Comparison of ENCODE assay signal across 8 mouse cellular contexts in the genomic region with DNA sequence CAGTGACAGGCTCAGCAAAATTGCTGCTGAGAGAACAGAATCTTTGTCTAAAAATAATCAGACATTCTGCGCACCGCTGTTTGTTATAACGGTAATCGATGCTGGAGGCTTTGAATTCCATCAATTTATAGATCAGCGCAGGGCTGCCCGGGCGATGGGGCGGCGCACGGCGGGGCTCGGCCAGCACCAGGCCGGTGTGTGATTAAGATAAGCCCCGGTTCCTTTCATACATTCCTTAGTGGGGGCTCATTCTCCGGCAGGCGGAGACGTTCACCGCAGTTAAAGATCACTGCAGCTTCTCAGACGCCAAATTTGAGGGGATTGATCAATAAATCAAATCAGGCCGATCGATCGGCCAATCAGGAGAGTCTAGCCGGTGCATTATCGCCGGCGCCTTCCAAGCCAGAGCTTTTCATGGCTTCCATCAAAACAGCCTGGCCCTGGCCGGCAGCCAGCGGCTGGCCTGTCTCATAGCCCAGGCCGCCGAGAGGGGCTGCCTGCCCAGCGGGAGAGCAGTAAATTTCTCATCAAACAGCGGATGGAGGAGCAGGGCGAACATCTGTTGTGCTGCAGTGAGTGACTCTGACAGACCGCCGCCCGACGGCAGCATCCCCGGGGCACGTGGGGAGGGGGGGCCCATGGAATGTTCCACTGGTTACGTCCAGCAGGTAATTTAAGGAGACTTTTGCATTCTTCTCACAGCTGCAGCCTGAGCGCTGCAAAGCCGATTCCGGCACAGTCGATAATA.
DNase-seq lines count a peak whose midpoint lies in the region; ATAC-seq and TF ChIP-seq lines count a peak whose summit lies in the region.

No protein-coding gene starts in this region.

- H3K36me3 ChIP-seq in heart, embryonic 12.5 days = no peaks in the 10 kb centered on the region
- no peaks in the 10 kb centered on the region for H3K36me3 ChIP-seq in kidney, embryonic 16.5 days (ENCODE audit: insufficient read depth, low read length)
- no peaks in the 10 kb centered on the region for H3K36me3 ChIP-seq in stomach, embryonic 14.5 days (ENCODE audit: control insufficient read depth, insufficient read depth, low read length)

- peak overlapping the region; percentile 28 for H3K9ac ChIP-seq in heart, embryonic 12.5 days
- peak overlapping the region; percentile 30 for H3K9ac ChIP-seq in kidney, embryonic 16.5 days (replicated peaks; ENCODE audit: low read length)
- H3K9ac ChIP-seq in stomach, embryonic 14.5 days (replicated peaks; ENCODE audit: low read depth, low read length) = no peak overlapping the region

- H3K9me3 ChIP-seq in heart, embryonic 12.5 days (replicated peaks) = no peaks in the 10 kb centered on the region
- no peaks in the 10 kb centered on the region for H3K9me3 ChIP-seq in kidney, embryonic 16.5 days (ENCODE audit: low read length)
- no peaks in the 10 kb centered on the region for H3K9me3 ChIP-seq in stomach, embryonic 14.5 days (ENCODE audit: control insufficient read depth, low read depth, low read length)

- H3K27ac ChIP-seq in heart, embryonic 12.5 days (ENCODE audit: poor library complexity, severe bottlenecking) = peak overlapping the region; percentile 58
- peak overlapping the region; percentile 32; the same call in 1 of the 2 replicates for H3K27ac ChIP-seq in kidney, embryonic 16.5 days (ENCODE audit: low read length)
- H3K27ac ChIP-seq in stomach, embryonic 14.5 days (ENCODE audit: low read length) = peak overlapping the region; percentile 59

- H3K4me2 ChIP-seq in heart, embryonic 12.5 days = peak overlapping the region; percentile 69
- H3K4me2 ChIP-seq in kidney, embryonic 16.5 days (replicated peaks; ENCODE audit: low read depth, low read length) = peak overlapping the region; percentile 53
- peak overlapping the region; percentile 39 for H3K4me2 ChIP-seq in stomach, embryonic 14.5 days (replicated peaks; ENCODE audit: low read depth, low read length)

- ATAC-seq in heart, embryonic 12.5 days (ENCODE audit: insufficient number of reproducible peaks, low FRiP score) = peak; percentile 61
- peak; percentile 66 for ATAC-seq in kidney, embryonic 16.5 days (ENCODE audit: low FRiP score, low TSS enrichment)
- ATAC-seq in stomach, embryonic 14.5 days (ENCODE audit: insufficient number of reproducible peaks, insufficient read depth, low FRiP score, low read depth) = peak; percentile 74; the same call in 1 of the 2 replicates
- ATAC-seq in megakaryocyte, adult 5-6 weeks (ENCODE audit: poor library complexity, severe bottlenecking) = no peak

- whole genome bisulfite sequencing in lung, adult 2 months = 7% methylated on average over 44 of the region's 44 CpGs
- WGBS in heart, embryonic 12.5 days = 6% methylated on average over 44 of the region's 44 CpGs
- 2% methylated on average over 44 of the region's 44 CpGs for WGBS in kidney, embryonic 16.5 days
- WGBS in stomach, embryonic 14.5 days = 3% methylated on average over 44 of the region's 44 CpGs

- TF ChIP-seq CTCF in lung, adult 2 months (IDR thresholded peaks at IDR 0.05; ENCODE audit: insufficient read depth, low read length) = no peak

- TF ChIP-seq POLR2A in lung, adult 2 months (IDR thresholded peaks at IDR 0.05; ENCODE audit: borderline replicate concordance, extremely low read depth, low read depth, low read length) = no peak

- H3K4me3 ChIP-seq in lung, adult 2 months (replicated peaks; ENCODE audit: extremely low read depth, low read depth, low read length) = no peak overlapping the region
- H3K4me3 ChIP-seq in heart, embryonic 12.5 days = peak overlapping the region; percentile 42
- H3K4me3 ChIP-seq in kidney, embryonic 16.5 days (ENCODE audit: low read length) = peak overlapping the region; percentile 31
- peak overlapping the region; percentile 2 for H3K4me3 ChIP-seq in stomach, embryonic 14.5 days (ENCODE audit: low read depth, low read length)

- peak; percentile 23 for DNase-seq in lung, adult 2 months
- no peak for DNase-seq in lung, postnatal 25 days (ENCODE audit: low spot score)
- DNase-seq in embryo, embryonic 10 days (ENCODE audit: low spot score) = peak; percentile 85
- peak; percentile 57 for DNase-seq in lung, postnatal 10 days

- no peaks in the 10 kb centered on the region for H3K4me1 ChIP-seq in lung, adult 2 months (ENCODE audit: control insufficient read depth, insufficient read depth, low read length)
- peaks cover 41% of the 10 kb centered on the region for H3K4me1 ChIP-seq in heart, embryonic 12.5 days (replicated peaks)
- peaks cover 28% of the 10 kb centered on the region for H3K4me1 ChIP-seq in kidney, embryonic 16.5 days (ENCODE audit: insufficient read depth, low read length)
- H3K4me1 ChIP-seq in stomach, embryonic 14.5 days (ENCODE audit: control insufficient read depth, insufficient read depth, low read length) = peaks cover 16% of the 10 kb centered on the region; the same call in 1 of the 2 replicates

- no peaks in the 10 kb centered on the region for H3K27me3 ChIP-seq in heart, embryonic 12.5 days (replicated peaks)
- no peaks in the 10 kb centered on the region for H3K27me3 ChIP-seq in kidney, embryonic 16.5 days (ENCODE audit: insufficient read depth, low read length)
- no peaks in the 10 kb centered on the region for H3K27me3 ChIP-seq in stomach, embryonic 14.5 days (ENCODE audit: control insufficient read depth, insufficient read depth, low read length)
